Mouse (Mus musculus) embryonic stem cell, embryonic (primary cell): ENCODE data around the gene Gm37240.

Source experiments
- CTCF ChIA-PET, 4 experiments: fragments of 300-600 bp in 2 of 4; fragments of 350-600 bp in 2 of 4; sonication (Branson Sonifier 250); formaldehyde crosslinking; loops; one replicate each; lab custom pipeline; 2022; ENCODE audit warnings: inconsistent platforms in 2 of 4; lab: Charles Lee
- POLR2A ChIA-PET, 4 experiments: fragments of 300-600 bp in 2 of 4; fragments of 350-600 bp in 2 of 4; sonication (Branson Sonifier 250); formaldehyde crosslinking; loops; one replicate each; lab custom pipeline; 2022; ENCODE audit warnings: antibody characterized with exemption in 4 of 4, inconsistent platforms in 1 of 4; lab: Charles Lee

Gene Gm37240

GRCm38 (mm10) chr3:85738591-85738990, 148.7 kb downstream of the Gm37240 start:
- ChIA-PET POLR2A (no interaction called here), CTCF (interaction anchor here in 1 of 4 experiments (0.8 kb wide), 1 partner anchor 186 kb away, joined by 3 read pairs; no protein-coding TSS in a partner anchor)

- CTCF ChIA-PET: interaction anchor here in 1 of 4 experiments (0.6 to 0.8 kb wide), 2 partner anchors 15 to 1025 kb away, joined by 3 read pairs; no protein-coding TSS in a partner anchor
- POLR2A ChIA-PET: no interaction called here
These were observed 153.2 kb downstream of the Gm37240 start for GRCm38 (mm10) chr3:85733939-85734729.

- CTCF ChIA-PET: interaction anchor here in 1 of 4 experiments (0.7 kb wide), 1 partner anchor 1409 kb away, joined by 4 read pairs; no protein-coding TSS in a partner anchor
- POLR2A ChIA-PET: no interaction called here
These were observed 160.1 kb downstream of the Gm37240 start for GRCm38 (mm10) chr3:85727171-85727570.

- ChIA-PET CTCF (no interaction called here), POLR2A (no interaction called here)
These were observed 161.3 kb downstream of the Gm37240 start for GRCm38 (mm10) chr3:85725971-85726370.

- CTCF ChIA-PET: no interaction called here
- POLR2A ChIA-PET: interaction anchor here in 2 of 4 experiments (0.6 to 0.7 kb wide), 2 partner anchors 10 to 1178 kb away, joined by 3 to 4 read pairs; no protein-coding TSS in a partner anchor
These were observed 162.2 kb downstream of the Gm37240 start for GRCm38 (mm10) chr3:85725110-85725509.

- ChIA-PET POLR2A (interaction anchor here in 1 of 4 experiments (0.5 kb wide), 1 partner anchor 229 kb away, joined by 3 read pairs; no protein-coding TSS in a partner anchor), CTCF (no interaction called here)
These were observed 164.7 kb downstream of the Gm37240 start for GRCm38 (mm10) chr3:85722581-85722980.

GRCm38 (mm10) chr3:85715764-85716297, 171.5 kb downstream of the Gm37240 start:
- ChIA-PET CTCF (interaction anchor here in 1 of 4 experiments (0.7 kb wide), 1 partner anchor 196 kb away, joined by 3 read pairs; no protein-coding TSS in a partner anchor), POLR2A (no interaction called here)

GRCm38 (mm10) chr3:85713936-85714709, 173.2 kb downstream of the Gm37240 start:
- POLR2A ChIA-PET: no interaction called here
- CTCF ChIA-PET: interaction anchor here in 1 of 4 experiments (0.6 kb wide), 1 partner anchor 968 kb away, joined by 6 read pairs; no protein-coding TSS in a partner anchor

GRCm38 (mm10) chr3:85710695-85711094, 176.6 kb downstream of the Gm37240 start:
- POLR2A ChIA-PET: no interaction called here
- CTCF ChIA-PET: interaction anchor here in 2 of 4 experiments (0.5 to 1.5 kb wide), 3 partner anchors 207 to 407 kb away, joined by 3 read pairs; no protein-coding TSS in a partner anchor

GRCm38 (mm10) chr3:85707421-85707820, 179.9 kb downstream of the Gm37240 start:
- ChIA-PET CTCF (interaction anchor here (0.7 to 1.6 kb wide), 6 partner anchors 210 to 217 kb away, joined by 3 to 8 read pairs (median 3); no protein-coding TSS in a partner anchor), POLR2A (no interaction called here)

- ChIA-PET CTCF (interaction anchor here in 1 of 4 experiments (1.1 kb wide), 1 partner anchor 221 kb away, joined by 3 read pairs; no protein-coding TSS in a partner anchor), POLR2A (no interaction called here)
These were observed 184.0 kb downstream of the Gm37240 start for GRCm38 (mm10) chr3:85703141-85703882.

GRCm38 (mm10) chr3:85698496-85698895, 188.8 kb downstream of the Gm37240 start:
- CTCF ChIA-PET: interaction anchor here in 1 of 4 experiments (0.6 kb wide), 1 partner anchor 153 kb away, joined by 3 read pairs; no protein-coding TSS in a partner anchor
- POLR2A ChIA-PET: no interaction called here

GRCm38 (mm10) chr3:85695056-85695455, 192.3 kb downstream of the Gm37240 start:
- POLR2A ChIA-PET: no interaction called here
- CTCF ChIA-PET: no interaction called here

GRCm38 (mm10) chr3:85693013-85693412, 194.3 kb downstream of the Gm37240 start:
- CTCF ChIA-PET: no interaction called here
- POLR2A ChIA-PET: interaction anchor here in 1 of 4 experiments (0.5 to 0.6 kb wide), 2 partner anchors 20 to 429 kb away, joined by 3 read pairs; no protein-coding TSS in a partner anchor

- ChIA-PET POLR2A (no interaction called here), CTCF (no interaction called here)
These were observed 196.2 kb downstream of the Gm37240 start for GRCm38 (mm10) chr3:85691134-85691533.

GRCm38 (mm10) chr3:85688341-85688740, 199.0 kb downstream of the Gm37240 start:
- ChIA-PET POLR2A (no interaction called here), CTCF (no interaction called here)

- POLR2A ChIA-PET: no interaction called here
- CTCF ChIA-PET: no interaction called here
These were observed 202.0 kb downstream of the Gm37240 start for GRCm38 (mm10) chr3:85685271-85685670.

- ChIA-PET CTCF (no interaction called here), POLR2A (no interaction called here)
These were observed 203.7 kb downstream of the Gm37240 start for GRCm38 (mm10) chr3:85683618-85684017.
